ENCODE assay signal across 8 mouse cellular contexts in the genomic region with DNA sequence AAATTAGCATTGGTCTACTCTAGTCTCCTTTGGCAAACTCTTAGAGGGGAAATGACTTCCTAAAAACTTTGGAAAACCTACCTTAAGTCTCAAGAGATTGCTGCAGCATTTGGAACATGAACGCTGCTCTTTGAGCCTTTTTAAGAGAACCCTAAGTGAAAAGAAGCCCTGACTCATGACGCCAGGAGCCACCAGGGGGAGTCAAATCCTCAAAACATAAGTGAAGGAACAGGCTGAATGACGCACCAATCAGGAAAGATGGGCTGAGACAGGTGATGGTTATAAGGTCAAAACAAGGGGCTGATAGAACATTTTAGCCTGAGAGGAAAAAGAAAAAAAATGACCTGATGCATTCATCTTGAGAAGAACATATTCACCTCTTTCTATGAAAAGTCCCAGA.
DNase-seq lines count a peak whose midpoint lies in the region; ATAC-seq and TF ChIP-seq lines count a peak whose summit lies in the region.

No protein-coding gene starts in this region.

- WGBS in kidney, embryonic 15.5 days, result 8% methylated on average over 3 of the region's 3 CpGs
- 8% methylated on average over 3 of the region's 3 CpGs for WGBS in forebrain, embryonic 14.5 days
- 11% methylated on average over 3 of the region's 3 CpGs for WGBS in hindbrain, postnatal 0 days

- peak; percentile 74 for DNase-seq in kidney, adult 18-20 months
- peak; percentile 17 for DNase-seq in c-Kit-positive CD71-positive TER-119-negative erythroid progenitor cells, embryonic 14.5 days (ENCODE audit: low read depth)
- DNase-seq in forebrain, embryonic 14.5 days (ENCODE audit: low spot score), result peak; percentile 85
- peak; percentile 89 for DNase-seq in hindbrain, postnatal 0 days (ENCODE audit: low spot score)
- DNase-seq in left cerebral cortex, postnatal 25 days (ENCODE audit: low spot score in 2 of 2), result peak; percentile 86 to 92
- peak; percentile 38 to 67 for DNase-seq in natural killer cell, adult 2 months (ENCODE audit: low spot score in 2 of 2)
- DNase-seq in testis, postnatal 10 days (ENCODE audit: low spot score), result peak; percentile 81

- no peak overlapping the region for H3K4me2 ChIP-seq in kidney, embryonic 15.5 days
- no peak overlapping the region for H3K4me2 ChIP-seq in forebrain, embryonic 14.5 days (ENCODE audit: low read length)
- no peak overlapping the region for H3K4me2 ChIP-seq in hindbrain, postnatal 0 days (ENCODE audit: low read depth, low read length)

- no peak overlapping the region for H3K4me3 ChIP-seq in kidney, embryonic 15.5 days (replicated peaks)
- H3K4me3 ChIP-seq in forebrain, embryonic 14.5 days (ENCODE audit: low read depth, low read length), result no peak overlapping the region
- H3K4me3 ChIP-seq in hindbrain, postnatal 0 days (ENCODE audit: low read length), result no peak overlapping the region

- no peaks in the 10 kb centered on the region for H3K9me3 ChIP-seq in kidney, embryonic 15.5 days (replicated peaks)
- H3K9me3 ChIP-seq in forebrain, embryonic 14.5 days (replicated peaks; ENCODE audit: control insufficient read depth, low read length), result no peaks in the 10 kb centered on the region
- no peaks in the 10 kb centered on the region for H3K9me3 ChIP-seq in hindbrain, postnatal 0 days (ENCODE audit: low read length)

- H3K27ac ChIP-seq in kidney, embryonic 15.5 days, result no peak overlapping the region
- H3K27ac ChIP-seq in forebrain, embryonic 14.5 days (ENCODE audit: low read depth, low read length), result no peak overlapping the region
- no peak overlapping the region for H3K27ac ChIP-seq in hindbrain, postnatal 0 days

- no peak overlapping the region for H3K9ac ChIP-seq in kidney, embryonic 15.5 days
- H3K9ac ChIP-seq in forebrain, embryonic 14.5 days (ENCODE audit: low read length), result no peak overlapping the region
- H3K9ac ChIP-seq in hindbrain, postnatal 0 days (replicated peaks; ENCODE audit: low read length), result no peak overlapping the region

- ATAC-seq in kidney, embryonic 15.5 days (replicated peaks; ENCODE audit: low FRiP score), result no peak
- ATAC-seq in forebrain, embryonic 14.5 days, result peak; percentile 70
- peak; percentile 70 for ATAC-seq in hindbrain, postnatal 0 days

- H3K36me3 ChIP-seq in kidney, embryonic 15.5 days, result no peaks in the 10 kb centered on the region
- H3K36me3 ChIP-seq in forebrain, embryonic 14.5 days (ENCODE audit: control insufficient read depth, insufficient read depth, low read length), result no peaks in the 10 kb centered on the region
- H3K36me3 ChIP-seq in hindbrain, postnatal 0 days (ENCODE audit: insufficient read depth, low read length), result no peaks in the 10 kb centered on the region

- no peaks in the 10 kb centered on the region for H3K4me1 ChIP-seq in kidney, embryonic 15.5 days
- H3K4me1 ChIP-seq in forebrain, embryonic 14.5 days (ENCODE audit: control insufficient read depth, insufficient read depth, low read length), result no peaks in the 10 kb centered on the region
- no peaks in the 10 kb centered on the region for H3K4me1 ChIP-seq in hindbrain, postnatal 0 days (ENCODE audit: insufficient read depth, low read length)

- peaks cover 8% of the 10 kb centered on the region; the same call in 1 of the 2 replicates for H3K27me3 ChIP-seq in kidney, embryonic 15.5 days
- H3K27me3 ChIP-seq in forebrain, embryonic 14.5 days (replicated peaks; ENCODE audit: control insufficient read depth, insufficient read depth, low read length), result no peaks in the 10 kb centered on the region
- H3K27me3 ChIP-seq in hindbrain, postnatal 0 days (ENCODE audit: insufficient read depth, low read length), result no peaks in the 10 kb centered on the region

- intact Hi-C loops in left cerebral cortex, postnatal 25 days (cut with DNase I), result loop anchor here (1.0 to 5.0 kb wide), 4 partner anchors 118 to 518 kb away; no protein-coding TSS in a partner anchor

- TF ChIP-seq CTCF in hindbrain, postnatal 0 days (IDR thresholded peaks at IDR 0.05; ENCODE audit: low read depth), result peak; percentile 85

Comparison
In these comparisons a context has a peak if more than half of its experiments do, and no peak if none do; other contexts are left out.
1. DNase-seq: peak in every context shown above with its lines; median percentile 89 in hindbrain, postnatal 0 days; 89 in left cerebral cortex, postnatal 25 days; 85 in forebrain, embryonic 14.5 days; 81 in testis, postnatal 10 days; 74 in kidney, adult 18-20 months; 52 in natural killer cell, adult 2 months; 17 in c-Kit-positive CD71-positive TER-119-negative erythroid progenitor cells, embryonic 14.5 days.